Mouse (Mus musculus) retina, postnatal 1 day (tissue): ENCODE measurements at regions not wholly inside any gene's neighbourhood (a gene's known extent, or its start where the extent isn't known, plus 50 kb on each side); places are given as distances from the start of the nearest gene placed in this dataset.

ENCODE experiments used
- DNase-seq: peaks from one replicate; pipeline ENCODE4 v3.0.0-alpha.2; 2012

GRCm38 (mm10) chr5:146684429-146684828 is 99.4 kb upstream of the Gpr12 start:
- DNase-seq, result no peak

- no peak for DNase-seq
Measured at GRCm38 (mm10) chr5:146683554-146683953, 98.5 kb upstream of the Gpr12 start.

GRCm38 (mm10) chr5:146682893-146683292 is 97.9 kb upstream of the Gpr12 start:
- no peak for DNase-seq

GRCm38 (mm10) chr5:146681512-146681911 is 96.5 kb upstream of the Gpr12 start:
- DNase-seq, result no peak

- no peak for DNase-seq
Measured at GRCm38 (mm10) chr5:146679198-146679681, 94.2 kb upstream of the Gpr12 start.

GRCm38 (mm10) chr5:146678775-146679170 is 93.7 kb upstream of the Gpr12 start:
- DNase-seq, result no peak

GRCm38 (mm10) chr5:146678049-146678774 is 93.2 kb upstream of the Gpr12 start:
- peak; percentile 26 for DNase-seq

- DNase-seq, result no peak
Measured at GRCm38 (mm10) chr5:146677151-146677515, 92.1 kb upstream of the Gpr12 start.

- no peak for DNase-seq
Measured at GRCm38 (mm10) chr5:146676470-146677150, 91.6 kb upstream of the Gpr12 start.

GRCm38 (mm10) chr5:146675887-146676277 is 90.8 kb upstream of the Gpr12 start:
- no peak for DNase-seq

GRCm38 (mm10) chr5:146675006-146675886 is 90.2 kb upstream of the Gpr12 start:
- peak; percentile 81 for DNase-seq

- no peak for DNase-seq
Measured at GRCm38 (mm10) chr5:146661751-146662150, 76.7 kb upstream of the Gpr12 start.

- DNase-seq, result no peak
Measured at GRCm38 (mm10) chr5:146657228-146657627, 72.2 kb upstream of the Gpr12 start.

GRCm38 (mm10) chr5:146655394-146655793 is 70.4 kb upstream of the Gpr12 start:
- DNase-seq, result no peak

- no peak for DNase-seq
Measured at GRCm38 (mm10) chr5:146653686-146654450, 68.8 kb upstream of the Gpr12 start.

GRCm38 (mm10) chr5:146652874-146653273 is 67.8 kb upstream of the Gpr12 start:
- DNase-seq, result no peak

GRCm38 (mm10) chr5:146648519-146649060 is 63.6 kb upstream of the Gpr12 start:
- no peak for DNase-seq

- no peak for DNase-seq
Measured at GRCm38 (mm10) chr5:146647628-146648380, 62.8 kb upstream of the Gpr12 start.

GRCm38 (mm10) chr5:146644499-146644898 is 59.5 kb upstream of the Gpr12 start:
- DNase-seq, result peak; percentile 74

GRCm38 (mm10) chr5:146641931-146642330 is 56.9 kb upstream of the Gpr12 start:
- DNase-seq, result no peak

GRCm38 (mm10) chr5:146636859-146637258 is 51.8 kb upstream of the Gpr12 start:
- DNase-seq, result no peak
